Mouse (Mus musculus) erythroblast, adult 5-6 weeks (primary cell): ENCODE data around the gene Dis3l2. TPM values are rescaled to one million over a fixed set of nuclear protein-coding genes. Genes with fewer than 3 reads are reported as not detected.

Source experiments
- ATAC-seq: replicated peaks from 2 replicates; pipeline ENCODE4 v1.8.0; 2016; ENCODE audit warnings: moderate number of reproducible peaks, mild to moderate bottlenecking, moderate TSS enrichment, inconsistent platforms; ENCODE audit not compliant: poor library complexity, low FRiP score, severe bottlenecking
- total RNA-seq, 2 experiments: library from RNA; stranded (forward) in 1 of 2; stranded (reverse) in 1 of 2; fragments of 150-400 nt in 1 of 2; fragments of 200-764, 138-1000 nt in 1 of 2; gene quantifications; 2 replicates each; pipeline versions ENCODE4 v1.2.3 to v1.2.4; 2015 to 2017; ENCODE audit warnings: low replicate concordance in 2 of 2

Gene Dis3l2
- total RNA-seq, 2 experiments from 2014 or later: 3.6 to 5.0 TPM

- no peak for ATAC-seq
These were observed 14.6 kb downstream of the Dis3l2 start for GRCm38 (mm10) chr1:86718190-86718589.

DNA sequence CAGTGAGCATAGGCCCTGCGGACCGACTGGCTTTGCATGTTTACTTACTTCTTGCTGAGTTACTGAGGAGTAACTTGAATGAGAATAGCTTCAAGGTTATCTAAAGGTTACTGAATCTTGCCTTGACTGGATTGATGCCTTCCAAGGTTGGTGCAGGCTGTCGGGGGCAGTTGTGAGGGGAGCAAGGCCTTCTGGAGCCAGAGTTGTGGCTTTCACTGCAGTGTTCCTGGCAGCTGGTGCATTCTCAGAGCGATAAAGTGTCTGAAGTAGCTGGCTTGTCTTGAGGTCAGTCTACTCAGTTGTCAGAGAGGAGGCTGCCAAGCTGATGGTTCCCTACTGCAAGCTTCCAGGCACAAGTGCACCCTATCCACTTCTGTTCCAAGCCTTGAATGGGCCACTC is 15.8 kb downstream of the Dis3l2 start:
- ATAC-seq: no peak

GRCm38 (mm10) chr1:86733160-86733821 is 29.7 kb downstream of the Dis3l2 start:
- no peak for ATAC-seq

DNA sequence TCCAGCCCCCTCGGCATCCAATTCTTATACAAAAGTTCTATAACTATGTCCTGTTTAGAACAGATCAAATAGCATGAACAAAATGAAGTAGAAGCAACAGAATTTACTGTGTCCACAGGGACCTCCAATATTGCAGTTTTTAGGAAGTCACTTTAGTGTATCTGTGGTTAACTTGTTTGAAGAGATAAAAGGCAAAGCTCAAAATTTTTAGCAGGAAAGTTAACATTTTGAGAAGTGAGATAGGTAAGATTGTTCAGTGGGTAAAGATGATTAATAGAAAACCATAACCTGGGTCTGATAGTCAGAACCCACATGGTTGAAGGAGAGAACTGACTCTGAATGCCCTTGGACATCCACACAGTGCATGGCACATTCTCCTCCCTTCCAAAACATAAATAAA is 32.8 kb downstream of the Dis3l2 start:
- no peak for ATAC-seq

GRCm38 (mm10) chr1:86742896-86743295 is 39.3 kb downstream of the Dis3l2 start:
- no peak for ATAC-seq

- ATAC-seq: no peak
These were observed 43.4 kb downstream of the Dis3l2 start for GRCm38 (mm10) chr1:86747034-86747433.

- ATAC-seq: no peak
These were observed 46.5 kb downstream of the Dis3l2 start for GRCm38 (mm10) chr1:86750094-86750493.

DNA sequence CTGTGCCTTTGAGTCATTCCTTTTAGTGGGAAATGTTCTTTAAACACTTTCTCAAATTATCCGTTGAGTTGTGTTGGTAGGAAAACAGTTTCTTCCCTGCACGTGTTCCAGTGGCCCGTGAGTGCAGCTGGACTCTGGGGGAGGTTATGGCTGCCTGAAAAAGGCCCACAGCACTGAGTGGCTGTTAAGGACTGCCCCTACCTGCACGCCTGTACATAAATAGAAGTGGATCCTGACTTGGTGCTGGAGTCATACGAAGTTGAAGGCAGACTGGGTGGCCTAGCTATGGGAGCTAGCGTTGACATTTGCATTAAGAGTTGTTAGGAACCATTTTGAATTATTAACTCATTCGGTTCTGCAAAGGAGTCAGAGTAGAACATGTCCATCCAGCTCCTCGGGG is 49.8 kb downstream of the Dis3l2 start:
- no peak for ATAC-seq

DNA sequence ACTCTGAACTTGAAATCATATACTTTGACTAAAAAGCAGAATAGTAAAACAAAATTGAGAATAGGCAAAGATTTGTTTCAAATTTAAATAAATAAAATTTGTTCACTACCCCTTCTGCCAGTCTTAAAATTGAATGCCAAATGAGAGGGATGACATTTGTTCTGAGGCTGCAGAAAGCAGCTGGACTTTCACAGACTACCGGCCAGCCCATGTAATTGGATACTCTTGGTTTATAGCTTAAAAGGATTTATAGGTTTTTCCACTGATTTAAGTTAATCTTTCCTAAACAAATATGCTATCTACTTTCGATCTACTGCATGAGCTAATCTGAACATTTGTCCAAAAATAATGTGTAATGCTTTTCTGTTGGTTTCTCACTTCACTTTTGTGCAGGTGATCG is 50.7 kb downstream of the Dis3l2 start:
- ATAC-seq: no peak

DNA sequence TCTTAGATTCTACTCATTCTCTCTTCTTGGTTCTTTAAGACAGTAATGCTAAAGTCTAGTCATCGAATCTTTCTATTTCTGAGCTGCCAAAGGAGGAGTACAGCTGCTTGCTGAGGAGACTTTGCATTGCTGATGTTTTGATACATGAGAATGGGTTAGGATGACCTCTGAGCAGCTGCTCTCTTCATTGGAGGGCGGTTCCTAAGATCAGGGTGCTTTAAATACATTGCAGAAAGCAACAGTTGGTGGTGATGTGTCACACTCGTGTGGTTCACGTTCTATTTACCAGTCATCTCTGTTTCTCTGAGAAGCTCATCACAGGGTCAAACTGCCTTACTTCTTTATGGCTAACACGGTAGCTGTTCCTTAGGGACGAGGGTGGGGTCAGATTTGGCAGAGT is 54.5 kb downstream of the Dis3l2 start:
- no peak for ATAC-seq

DNA sequence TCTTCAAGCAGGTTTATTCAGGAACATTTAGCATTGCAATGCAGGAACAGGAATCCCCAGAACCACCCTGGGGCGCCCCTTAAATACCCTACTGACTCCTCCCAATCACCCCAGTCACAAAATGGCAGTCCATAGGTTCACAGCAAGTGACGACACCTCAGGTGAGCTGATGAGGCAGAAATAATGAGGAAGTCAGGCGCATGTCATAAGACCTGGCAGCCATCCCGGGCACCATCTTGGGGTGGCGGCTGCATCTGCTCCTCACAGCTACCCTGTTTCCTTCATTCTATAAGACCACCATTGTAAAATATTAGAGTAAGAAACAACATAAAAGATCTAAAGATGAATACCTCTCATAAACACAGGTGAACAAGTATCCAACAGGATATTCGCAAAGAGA is 58.6 kb downstream of the Dis3l2 start:
- ATAC-seq: no peak

GRCm38 (mm10) chr1:86801241-86801640 is 97.6 kb downstream of the Dis3l2 start:
- no peak for ATAC-seq

DNA sequence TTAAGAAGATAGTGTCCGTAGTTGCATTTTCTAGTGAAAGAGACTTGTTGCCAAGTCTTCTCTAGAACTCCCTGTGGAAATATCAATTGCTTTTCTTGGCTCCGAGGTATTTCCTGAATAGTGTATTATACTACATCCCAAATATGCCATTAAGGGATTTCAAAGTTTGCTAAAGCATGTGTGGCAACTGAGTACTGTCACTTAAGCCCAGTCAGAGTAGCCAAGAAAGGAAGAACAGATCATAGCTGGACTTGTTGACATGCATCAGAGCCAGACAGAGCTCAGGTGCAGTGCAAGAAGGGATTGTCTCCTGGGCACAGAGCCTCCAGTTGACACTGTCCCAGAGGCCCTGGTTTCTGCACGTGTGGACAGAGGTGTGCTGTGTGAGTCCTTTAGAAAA is 108.1 kb downstream of the Dis3l2 start:
- no peak for ATAC-seq

DNA sequence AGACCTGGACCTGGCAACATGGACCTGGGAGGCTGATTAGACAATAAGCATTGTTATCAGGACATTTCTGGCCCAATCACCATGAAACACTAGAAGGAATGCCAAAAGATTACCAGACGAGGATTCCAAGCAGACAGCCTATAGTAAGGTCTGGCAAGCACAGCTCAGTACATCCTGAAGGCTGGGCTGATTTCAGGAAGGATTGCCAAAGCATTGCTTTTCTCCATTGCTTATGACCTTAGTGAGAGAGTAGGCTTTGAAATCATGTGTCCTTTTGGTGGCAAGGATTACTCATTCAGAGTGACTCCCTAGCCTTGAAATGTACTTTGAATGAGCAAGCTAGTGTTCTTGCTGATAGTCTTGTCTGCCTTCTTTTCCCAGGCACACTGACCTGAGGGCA is 118.7 kb downstream of the Dis3l2 start:
- ATAC-seq: no peak

GRCm38 (mm10) chr1:86834351-86834987 is 130.9 kb downstream of the Dis3l2 start:
- ATAC-seq: no peak

- ATAC-seq: no peak
These were observed 131.4 kb downstream of the Dis3l2 start for GRCm38 (mm10) chr1:86834988-86835387.

GRCm38 (mm10) chr1:86850754-86851153 is 147.1 kb downstream of the Dis3l2 start:
- ATAC-seq: peak; percentile 74

DNA sequence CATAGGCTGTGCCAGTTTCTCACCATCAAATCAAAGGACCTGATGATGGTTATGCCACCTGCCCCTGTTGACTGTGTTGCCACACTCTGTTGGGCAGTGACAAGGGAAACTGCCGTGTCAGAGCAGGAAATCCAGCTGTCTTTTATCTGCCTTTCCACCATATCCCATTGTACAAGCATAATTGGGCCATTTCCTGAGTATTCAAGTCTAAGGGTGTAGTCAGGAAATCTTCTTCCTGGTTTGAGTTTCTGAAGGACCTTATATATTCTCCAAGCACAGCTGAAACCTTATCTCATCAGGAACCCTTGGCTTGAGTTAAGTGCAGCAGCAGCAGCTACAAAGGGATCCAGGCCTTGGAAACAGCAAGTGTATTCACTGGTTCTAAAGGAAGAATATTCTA is 155.3 kb downstream of the Dis3l2 start:
- ATAC-seq: no peak

GRCm38 (mm10) chr1:86859371-86859770 is 155.8 kb downstream of the Dis3l2 start:
- ATAC-seq: no peak

- ATAC-seq: no peak
These were observed 170.1 kb downstream of the Dis3l2 start for GRCm38 (mm10) chr1:86873745-86874144.

- ATAC-seq: no peak
These were observed 175.1 kb downstream of the Dis3l2 start for GRCm38 (mm10) chr1:86878743-86879142.

- ATAC-seq: no peak
These were observed 175.9 kb downstream of the Dis3l2 start for GRCm38 (mm10) chr1:86879547-86879946.
